Mouse (Mus musculus) ES-CJ7 (cell line): Measurements from ENCODE around the gene Zdhhc23.
A peak's percentile ranks its signal among the peaks of the same experiment; 100 is the strongest.

Experiments
- DNase-seq: peaks from one replicate; pipeline ENCODE4 v3.0.0; 2011; ENCODE audit warnings: low read depth, low spot score

Zdhhc23 gene

GRCm38 (mm10) chr16:43970426-43970825, 9.2 kb downstream of the Zdhhc23 start:
- no peak for DNase-seq

- no peak for DNase-seq
Observed at GRCm38 (mm10) chr16:43965781-43966389, 13.7 kb downstream of the Zdhhc23 start.

- no peak for DNase-seq
Observed at GRCm38 (mm10) chr16:43963780-43964179, 15.8 kb downstream of the Zdhhc23 start.

GRCm38 (mm10) chr16:43963291-43963690, 16.3 kb downstream of the Zdhhc23 start:
- DNase-seq, result no peak

- no peak for DNase-seq
Observed at GRCm38 (mm10) chr16:43958038-43958437, 21.6 kb downstream of the Zdhhc23 start.

- DNase-seq, result no peak
Observed at GRCm38 (mm10) chr16:43954913-43955312, 24.7 kb downstream of the Zdhhc23 start.

GRCm38 (mm10) chr16:43951591-43951990, 28.0 kb downstream of the Zdhhc23 start:
- no peak for DNase-seq

GRCm38 (mm10) chr16:43945869-43946268, 33.7 kb downstream of the Zdhhc23 start:
- no peak for DNase-seq

GRCm38 (mm10) chr16:43945351-43945750, 34.2 kb downstream of the Zdhhc23 start:
- no peak for DNase-seq

- no peak for DNase-seq
Observed at GRCm38 (mm10) chr16:43940846-43941245, 38.7 kb downstream of the Zdhhc23 start.

GRCm38 (mm10) chr16:43935892-43936291, 43.7 kb downstream of the Zdhhc23 start:
- DNase-seq, result no peak

GRCm38 (mm10) chr16:43935367-43935766, 44.2 kb downstream of the Zdhhc23 start:
- DNase-seq, result no peak

GRCm38 (mm10) chr16:43934856-43935255, 44.7 kb downstream of the Zdhhc23 start:
- no peak for DNase-seq

- no peak for DNase-seq
Observed at GRCm38 (mm10) chr16:43933041-43933440, 46.5 kb downstream of the Zdhhc23 start.

- DNase-seq, result no peak
Observed at GRCm38 (mm10) chr16:43932319-43932718, 47.3 kb downstream of the Zdhhc23 start.

GRCm38 (mm10) chr16:43931502-43931901, 48.1 kb downstream of the Zdhhc23 start:
- no peak for DNase-seq

- DNase-seq, result no peak
Observed at GRCm38 (mm10) chr16:43930577-43930976, 49.0 kb downstream of the Zdhhc23 start.

GRCm38 (mm10) chr16:43926341-43926859, 53.2 kb downstream of the Zdhhc23 start, which contains the start of gene Qtrt2:
Qtrt2 (minus strand) TSS chr16:43926809.
- DNase-seq, result peak; percentile 73

GRCm38 (mm10) chr16:43925846-43926245, 53.7 kb downstream of the Zdhhc23 start:
- peak; percentile 17 for DNase-seq

GRCm38 (mm10) chr16:43925001-43925558, 54.5 kb downstream of the Zdhhc23 start:
- DNase-seq, result no peak

GRCm38 (mm10) chr16:43922630-43923029, 57.0 kb downstream of the Zdhhc23 start:
- no peak for DNase-seq

GRCm38 (mm10) chr16:43922024-43922423, 57.6 kb downstream of the Zdhhc23 start:
- no peak for DNase-seq

GRCm38 (mm10) chr16:43918867-43919266, 60.7 kb downstream of the Zdhhc23 start:
- DNase-seq, result no peak
